Mouse (Mus musculus) embryonic fibroblast, embryonic 13.5 days (primary cell): ENCODE results near the gene Cry2. TPM values are rescaled to one million over a fixed set of nuclear protein-coding genes. Genes with fewer than 3 reads are reported as not detected.

Experiments
- H3K27ac ChIP-seq: 2 replicates; pipeline ENCODE4 v1.5.1; 2012; ENCODE audit warnings: low read length, control low read depth, inconsistent platforms; ENCODE audit not compliant: insufficient read depth
- H3K4me1 ChIP-seq: 2 replicates; pipeline ENCODE4 v1.6.1; 2011; ENCODE audit warnings: low read length; ENCODE audit not compliant: control insufficient read depth, insufficient read depth
- H3K4me3 ChIP-seq: 2 replicates; pipeline ENCODE4 v1.5.1; 2011; ENCODE audit warnings: mild to moderate bottlenecking, control low read depth, low read length; ENCODE audit not compliant: insufficient read depth
- CTCF ChIP-seq: IDR thresholded peaks from 2 replicates; pipeline ENCODE4 v1.5.1; 2011; ENCODE audit warnings: mild to moderate bottlenecking, control low read depth, low read length, moderate library complexity, borderline replicate concordance; ENCODE audit not compliant: insufficient read depth
- POLR2A ChIP-seq: IDR thresholded peaks from 2 replicates; pipeline ENCODE4 v1.6.1; 2011; ENCODE audit warnings: low read depth, mild to moderate bottlenecking, control low read depth, low read length, moderate library complexity
- polyA plus RNA-seq: library from polyadenylated mRNA; stranded (reverse); fragments of >200 nt; gene quantifications from 2 replicates; pipeline ENCODE4 v1.2.4, GENCODE M21; 2011; ENCODE audit warnings: low read depth; ENCODE audit not compliant: missing spikeins, insufficient read length

Cry2 gene
- polyA plus RNA-seq, 1 experiment, result 16.7 TPM

GRCm38 (mm10) chr2:92446656-92447055 lies 12.8 kb upstream of the Cry2 start:
- no peak overlapping the region for H3K4me3 ChIP-seq
- H3K27ac ChIP-seq, result no peak overlapping the region
- TF ChIP-seq POLR2A (no peak), CTCF (no peak)
- H3K4me1 ChIP-seq, result no peaks in the 10 kb centered on the region

- no peak overlapping the region for H3K4me3 ChIP-seq
- no peaks in the 10 kb centered on the region for H3K4me1 ChIP-seq
- no peak for TF ChIP-seq CTCF
- TF ChIP-seq POLR2A, result no peak
- H3K27ac ChIP-seq, result no peak overlapping the region
Observed at GRCm38 (mm10) chr2:92445890-92446289, 12.0 kb upstream of the Cry2 start.

GRCm38 (mm10) chr2:92444376-92444775 lies 10.5 kb upstream of the Cry2 start:
- Histone ChIP-seq H3K4me3 (no peak overlapping the region), H3K27ac (no peak overlapping the region), H3K4me1 (no peaks in the 10 kb centered on the region)
- TF ChIP-seq POLR2A (no peak), CTCF (no peak)

- Histone ChIP-seq H3K4me3 (no peak overlapping the region), H3K4me1 (no peaks in the 10 kb centered on the region), H3K27ac (no peak overlapping the region)
- TF ChIP-seq CTCF (no peak), POLR2A (no peak)
Observed at GRCm38 (mm10) chr2:92443313-92443712, 9.5 kb upstream of the Cry2 start.

GRCm38 (mm10) chr2:92442419-92443001 lies 8.7 kb upstream of the Cry2 start:
- TF ChIP-seq POLR2A, result no peak
- no peak for TF ChIP-seq CTCF
- H3K27ac ChIP-seq, result no peak overlapping the region
- H3K4me3 ChIP-seq, result no peak overlapping the region
- peaks cover 2% of the 10 kb centered on the region; the same call in 1 of the 2 replicates for H3K4me1 ChIP-seq

GRCm38 (mm10) chr2:92440432-92440831 lies 6.6 kb upstream of the Cry2 start:
- Histone ChIP-seq H3K27ac (no peak overlapping the region), H3K4me3 (no peak overlapping the region), H3K4me1 (peaks cover 2% of the 10 kb centered on the region; the same call in 1 of the 2 replicates)
- no peak for TF ChIP-seq CTCF
- no peak for TF ChIP-seq POLR2A

- no peak overlapping the region for H3K27ac ChIP-seq
- peaks cover 2% of the 10 kb centered on the region; the same call in 1 of the 2 replicates for H3K4me1 ChIP-seq
- no peak overlapping the region for H3K4me3 ChIP-seq
- TF ChIP-seq POLR2A (no peak), CTCF (no peak)
Observed at GRCm38 (mm10) chr2:92438567-92438966, 4.7 kb upstream of the Cry2 start.

GRCm38 (mm10) chr2:92437875-92438274 lies 4.0 kb upstream of the Cry2 start:
- Histone ChIP-seq H3K27ac (no peak overlapping the region), H3K4me1 (peaks cover 2% of the 10 kb centered on the region; the same call in 1 of the 2 replicates), H3K4me3 (no peak overlapping the region)
- TF ChIP-seq POLR2A (no peak), CTCF (peak; percentile 46; the same call in 1 of the 2 replicates)

GRCm38 (mm10) chr2:92437366-92437765 lies 3.5 kb upstream of the Cry2 start:
- H3K4me3 ChIP-seq, result no peak overlapping the region
- H3K27ac ChIP-seq, result no peak overlapping the region
- peaks cover 2% of the 10 kb centered on the region; the same call in 1 of the 2 replicates for H3K4me1 ChIP-seq

GRCm38 (mm10) chr2:92435023-92435422 lies 1.2 kb upstream of the Cry2 start:
- TF ChIP-seq POLR2A, result no peak
- no peak for TF ChIP-seq CTCF
- Histone ChIP-seq H3K4me3 (no peak overlapping the region), H3K4me1 (peaks cover 8% of the 10 kb centered on the region), H3K27ac (no peak overlapping the region)

More at GRCm38 (mm10) chr2:92437366-92437765, 3.5 kb upstream of the Cry2 start:
- TF ChIP-seq CTCF, result no peak
- TF ChIP-seq POLR2A, result no peak
